Mouse (Mus musculus) hindbrain, embryonic 13.5 days (tissue): ENCODE measurements around the gene Sorl1. TPM values are rescaled to one million over a fixed set of nuclear protein-coding genes. Genes with fewer than 3 reads are reported as not detected.

ENCODE experiments used
- ATAC-seq: fragments of 200-750 bp; cut with Nextera tagmentation; 2 replicates; pipeline ENCODE4 v1.8.0; 2017; ENCODE audit warnings: moderate TSS enrichment; ENCODE audit not compliant: low FRiP score
- H3K27ac ChIP-seq: fragments of 300-500 bp; sonication (generic); 2 replicates; pipeline ENCODE4 v1.5.1; 2015; ENCODE audit warnings: inconsistent platforms, mild to moderate bottlenecking, moderate library complexity
- H3K27me3 ChIP-seq: fragments of 300-500 bp; sonication (generic); 2 replicates; pipeline ENCODE4 v1.6.1; 2015; ENCODE audit warnings: mild to moderate bottlenecking, inconsistent platforms
- H3K36me3 ChIP-seq: fragments of 300-500 bp; sonication (generic); 2 replicates; pipeline ENCODE4 v1.6.1; 2015; ENCODE audit warnings: mild to moderate bottlenecking, inconsistent platforms
- H3K4me1 ChIP-seq: fragments of 300-500 bp; sonication (generic); replicated peaks from 2 replicates; pipeline ENCODE4 v1.6.1; 2015; ENCODE audit warnings: inconsistent platforms
- H3K4me2 ChIP-seq: fragments of 300-500 bp; sonication (generic); 2 replicates; pipeline ENCODE4 v1.6.1; 2015; ENCODE audit warnings: inconsistent platforms, mild to moderate bottlenecking, moderate library complexity
- H3K4me3 ChIP-seq: fragments of 300-500 bp; sonication (generic); 2 replicates; pipeline ENCODE4 v1.5.1; 2015; ENCODE audit warnings: mild to moderate bottlenecking, inconsistent platforms
- H3K9ac ChIP-seq: fragments of 300-500 bp; sonication (generic); 2 replicates; pipeline ENCODE4 v1.6.1; 2015; ENCODE audit warnings: mild to moderate bottlenecking, inconsistent platforms
- H3K9me3 ChIP-seq: fragments of 300-500 bp; sonication (generic); 2 replicates; pipeline ENCODE4 v1.6.1; 2016; ENCODE audit warnings: inconsistent platforms
- WGBS: fragments of 180-500 bp; shearing (Covaris S2); methylation state at CpG from one replicate; pipeline ENCODE4 v1.1.7; 2015; 5-methylcytosine and 5-hydroxymethylcytosine counted together
- polyA plus RNA-seq: library from polyadenylated mRNA; unstranded; fragments of >200 nt; fragmentation: Nextera tagmentation; extraction: Ambion mirVana; gene quantifications from 2 replicates; pipeline ENCODE4 v1.2.1, GENCODE M21; 2015

The Sorl1 gene
- polyA plus RNA-seq, 1 experiment from 2014 or later: 12.8 TPM

DNA sequence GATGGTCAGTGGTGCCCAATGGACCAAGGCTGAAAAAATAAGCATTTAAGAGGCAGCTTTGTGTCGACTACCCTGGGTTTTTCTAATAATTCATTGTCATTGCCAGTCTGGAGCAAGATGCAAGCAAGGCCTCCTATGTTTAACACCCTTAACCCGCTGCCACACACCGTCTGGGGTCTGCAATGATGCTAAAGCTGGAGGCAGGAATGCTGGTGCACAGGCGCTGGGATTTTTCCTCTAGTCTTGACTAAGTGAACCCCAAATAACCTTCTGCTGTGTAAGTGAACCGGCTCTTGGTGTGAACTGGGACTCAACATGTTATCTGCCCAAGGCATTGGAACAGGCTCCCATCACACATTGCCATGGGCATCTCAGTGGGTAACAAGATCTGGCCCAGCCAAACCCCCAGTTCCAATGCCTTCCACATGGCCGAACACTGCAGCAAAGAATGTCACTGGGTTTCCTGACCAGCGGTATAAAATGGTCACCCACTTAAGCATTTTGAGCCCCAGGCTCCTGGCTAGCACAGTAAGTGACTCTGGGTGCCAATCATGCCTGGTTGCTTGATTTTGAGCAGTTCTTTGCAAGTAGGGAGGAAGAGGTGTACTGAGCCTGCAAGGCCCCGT, 186.6 kb downstream of the Sorl1 start:
- Histone ChIP-seq H3K4me1 (peaks cover 54% of the 10 kb centered on the region), H3K9ac (0 out of 2 replicates have a peak overlapping the region, but pooled peaks have one; percentile 53), H3K27ac (peak overlapping the region; percentile 90), H3K4me2 (no peak overlapping the region), H3K27me3 (no peaks in the 10 kb centered on the region), H3K4me3 (no peak overlapping the region), H3K36me3 (no peaks in the 10 kb centered on the region), H3K9me3 (no peaks in the 10 kb centered on the region)
- no peak for ATAC-seq
- 52% methylated on average over 8 of the region's 8 CpGs for WGBS

DNA sequence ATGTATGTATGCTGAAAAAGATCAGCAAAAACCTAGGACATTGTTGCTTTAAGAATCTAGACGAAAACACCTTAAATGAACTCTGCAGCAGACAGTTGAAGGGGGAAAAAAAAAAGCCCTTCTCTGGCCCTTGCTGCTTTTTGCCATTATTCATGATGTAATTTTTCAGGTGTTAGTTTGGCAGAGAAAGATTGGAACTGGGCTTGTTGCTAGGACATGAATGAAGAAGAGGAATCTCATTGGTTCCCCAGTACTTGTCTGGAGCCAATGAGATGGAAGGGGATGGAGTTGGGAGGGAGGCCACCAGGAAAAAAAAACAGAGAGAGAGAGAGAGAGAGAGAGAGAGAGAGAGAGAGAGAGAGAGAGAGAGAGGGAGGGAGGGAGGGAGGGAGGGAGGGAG, 187.5 kb downstream of the Sorl1 start:
- H3K9ac ChIP-seq: no peak overlapping the region
- H3K27me3 ChIP-seq: no peaks in the 10 kb centered on the region
- no peak overlapping the region for H3K4me2 ChIP-seq
- H3K27ac ChIP-seq: peak overlapping the region; percentile 99; the same call in 1 of the 2 replicates
- no peaks in the 10 kb centered on the region for H3K9me3 ChIP-seq
- no peak overlapping the region for H3K4me3 ChIP-seq
- H3K36me3 ChIP-seq: no peaks in the 10 kb centered on the region
- ATAC-seq: no peak
- peaks cover 54% of the 10 kb centered on the region for H3K4me1 ChIP-seq
- 39% methylated on average over 1 of the region's 1 CpGs for WGBS

DNA sequence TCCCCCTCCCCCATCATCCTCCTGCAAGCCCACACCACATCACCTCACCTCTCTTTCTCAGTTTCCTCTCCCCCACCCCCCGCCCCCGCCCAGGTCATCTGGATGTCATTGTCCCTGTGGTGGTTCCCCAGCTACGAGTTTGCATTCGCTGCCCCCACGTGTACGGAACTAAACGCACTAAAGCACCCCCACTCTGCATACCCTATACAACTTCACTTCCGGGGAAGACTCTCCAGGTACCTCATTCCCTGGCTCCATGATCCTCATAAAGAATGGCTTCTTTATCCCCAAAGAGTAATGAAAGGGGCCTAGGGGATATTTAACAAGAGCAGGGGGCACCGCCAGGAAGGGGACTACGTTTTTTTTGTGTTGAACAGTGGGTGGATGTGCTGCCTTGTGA, 188.1 kb downstream of the Sorl1 start:
- under 1% methylated on average over 10 of the region's 10 CpGs for WGBS
- H3K36me3 ChIP-seq: no peaks in the 10 kb centered on the region
- H3K27me3 ChIP-seq: no peaks in the 10 kb centered on the region
- H3K4me3 ChIP-seq: peak overlapping the region; percentile 36
- peaks cover 54% of the 10 kb centered on the region for H3K4me1 ChIP-seq
- ATAC-seq: peak; percentile 68
- peak overlapping the region; percentile 80 for H3K9ac ChIP-seq
- peak overlapping the region; percentile 74 for H3K4me2 ChIP-seq
- no peaks in the 10 kb centered on the region for H3K9me3 ChIP-seq
- peak overlapping the region; percentile 99 for H3K27ac ChIP-seq

DNA sequence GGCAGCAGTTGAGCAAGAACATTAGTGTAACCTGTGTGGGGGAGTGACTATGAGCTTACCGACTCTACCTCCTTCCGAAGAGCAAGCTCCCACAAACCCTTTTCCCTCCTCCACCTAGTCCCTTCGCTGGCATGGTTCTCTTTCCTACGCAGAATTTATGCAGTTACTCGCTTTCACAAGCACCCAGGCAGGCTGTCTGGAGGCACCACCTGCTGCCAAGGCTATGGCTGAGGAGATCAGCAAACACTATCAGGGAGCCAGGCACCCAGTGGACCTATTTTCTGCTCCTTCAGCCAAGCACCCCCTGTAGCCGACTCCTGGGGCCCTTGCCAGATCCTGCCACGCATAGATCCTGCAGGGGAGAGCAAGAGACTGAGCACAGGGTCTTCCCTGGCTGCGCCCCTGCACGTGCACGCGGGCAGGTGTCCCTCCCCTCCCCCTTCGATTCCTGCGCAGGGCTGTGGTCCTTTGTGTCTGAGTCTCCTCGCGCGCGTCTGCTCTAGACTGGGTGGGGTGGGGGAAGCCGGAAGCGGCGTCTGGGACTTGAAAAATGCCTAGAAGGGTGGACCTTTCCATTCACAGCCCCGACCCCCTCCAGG, 188.6 kb downstream of the Sorl1 start:
- Histone ChIP-seq H3K27me3 (no peaks in the 10 kb centered on the region), H3K36me3 (no peaks in the 10 kb centered on the region), H3K4me1 (peaks cover 54% of the 10 kb centered on the region), H3K27ac (peak overlapping the region; percentile 99), H3K4me3 (peak overlapping the region; percentile 36), H3K9me3 (no peaks in the 10 kb centered on the region), H3K9ac (peak overlapping the region; percentile 80), H3K4me2 (peak overlapping the region; percentile 74)
- WGBS: 1% methylated on average over 21 of the region's 21 CpGs
- peak; percentile 89 for ATAC-seq

DNA sequence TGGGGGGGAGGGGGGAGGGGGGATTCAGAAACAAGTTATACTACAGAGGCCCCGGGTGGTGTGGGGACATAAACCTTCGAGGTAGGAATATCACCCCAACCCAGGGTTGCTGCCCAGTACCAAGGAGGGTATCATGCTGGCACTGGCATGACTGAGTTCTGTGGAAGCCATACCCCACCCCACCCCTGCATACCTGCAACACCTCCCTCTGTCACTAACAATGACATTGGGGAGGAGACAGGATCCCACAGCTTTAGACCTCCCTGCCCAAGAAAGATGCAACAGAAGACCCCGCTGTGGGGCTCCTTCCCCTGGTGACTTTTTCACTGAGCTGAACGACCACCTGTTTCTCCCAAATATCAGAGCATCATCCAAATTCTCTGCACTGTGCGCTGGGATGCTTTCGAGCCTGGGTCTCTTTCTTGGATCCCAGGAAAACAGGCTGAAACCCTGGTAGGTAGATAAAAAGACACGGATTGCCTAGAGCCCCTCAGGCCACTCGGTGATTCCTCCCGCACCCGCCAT, 189.2 kb downstream of the Sorl1 start:
- 16% methylated on average over 10 of the region's 10 CpGs for WGBS
- H3K9me3 ChIP-seq: no peaks in the 10 kb centered on the region
- peak; percentile 9; the same call in 1 of the 2 replicates for ATAC-seq
- H3K36me3 ChIP-seq: no peaks in the 10 kb centered on the region
- H3K27me3 ChIP-seq: no peaks in the 10 kb centered on the region
- peak overlapping the region; percentile 74 for H3K4me2 ChIP-seq
- H3K4me1 ChIP-seq: peaks cover 50% of the 10 kb centered on the region
- peak overlapping the region; percentile 36 for H3K4me3 ChIP-seq
- peak overlapping the region; percentile 99 for H3K27ac ChIP-seq
- H3K9ac ChIP-seq: peak overlapping the region; percentile 80

DNA sequence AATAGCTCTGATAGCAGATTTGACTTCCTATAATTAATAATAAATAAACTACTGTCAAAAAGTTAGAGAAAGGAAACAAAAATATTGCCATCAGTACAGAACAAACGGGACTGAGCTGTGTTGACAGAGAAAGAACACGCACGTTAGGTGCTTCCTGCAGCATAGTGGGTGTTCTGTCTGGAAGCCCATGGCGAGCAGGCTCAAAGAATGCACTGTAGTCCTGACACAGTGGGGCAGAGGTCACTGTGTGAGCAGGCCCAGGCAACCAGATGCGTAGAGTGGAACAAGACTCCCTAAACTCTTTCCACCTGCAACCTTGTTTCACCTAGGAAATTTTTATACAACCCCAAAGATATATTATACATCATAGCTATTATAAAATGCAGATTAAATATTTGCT, 194.1 kb downstream of the Sorl1 start:
- 59% methylated on average over 5 of the region's 5 CpGs for WGBS
- Histone ChIP-seq H3K4me2 (no peak overlapping the region), H3K36me3 (no peaks in the 10 kb centered on the region), H3K27me3 (no peaks in the 10 kb centered on the region), H3K4me3 (no peak overlapping the region), H3K9ac (no peak overlapping the region), H3K4me1 (peaks cover 11% of the 10 kb centered on the region), H3K9me3 (no peaks in the 10 kb centered on the region), H3K27ac (no peak overlapping the region)
- ATAC-seq: no peak

DNA sequence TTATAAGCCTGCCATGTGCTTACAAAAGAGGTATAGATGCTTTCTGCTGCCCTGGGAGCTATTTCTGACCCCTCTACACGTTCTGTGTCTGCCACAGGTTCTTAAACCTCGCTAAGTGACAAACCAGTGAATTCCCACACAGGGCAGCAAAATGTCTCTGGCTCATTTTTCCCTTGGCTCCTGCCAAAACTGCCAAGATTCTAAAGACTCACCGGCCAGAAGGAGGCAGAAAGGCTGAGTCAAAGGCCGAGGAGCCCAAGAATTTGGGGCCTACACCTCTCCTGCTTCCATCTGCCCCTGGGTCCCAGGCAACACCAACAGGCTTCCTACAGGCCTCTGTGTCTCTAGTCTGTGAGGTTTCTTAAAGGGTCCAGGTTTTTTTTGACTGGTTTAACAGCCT, 198.4 kb downstream of the Sorl1 start:
- Histone ChIP-seq H3K4me3 (no peak overlapping the region), H3K9me3 (no peaks in the 10 kb centered on the region), H3K36me3 (no peaks in the 10 kb centered on the region), H3K27me3 (no peaks in the 10 kb centered on the region), H3K9ac (no peak overlapping the region), H3K4me1 (no peaks in the 10 kb centered on the region), H3K27ac (no peak overlapping the region), H3K4me2 (no peak overlapping the region)
- WGBS: 73% methylated on average over 4 of the region's 4 CpGs
- no peak for ATAC-seq

DNA sequence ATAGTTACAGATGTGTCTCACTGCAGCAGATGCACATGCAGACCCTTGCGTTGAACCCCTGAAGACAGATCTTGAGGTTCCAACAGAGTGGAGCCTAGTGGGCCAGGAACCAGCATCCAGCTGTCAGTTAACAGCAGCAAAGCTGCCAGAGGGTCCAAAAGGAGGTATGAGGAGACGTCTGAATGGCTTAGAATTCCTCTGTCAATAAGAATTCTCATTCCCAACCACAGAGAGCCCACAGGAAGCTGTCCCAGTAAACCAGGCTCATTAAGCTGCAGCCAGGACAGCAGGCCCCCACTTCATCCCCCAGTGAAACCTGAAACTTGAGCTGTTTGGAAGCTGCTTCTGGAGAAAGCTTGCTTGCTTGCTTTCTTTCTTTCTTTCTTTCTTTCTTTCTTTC, 200.0 kb downstream of the Sorl1 start:
- ATAC-seq: no peak

DNA sequence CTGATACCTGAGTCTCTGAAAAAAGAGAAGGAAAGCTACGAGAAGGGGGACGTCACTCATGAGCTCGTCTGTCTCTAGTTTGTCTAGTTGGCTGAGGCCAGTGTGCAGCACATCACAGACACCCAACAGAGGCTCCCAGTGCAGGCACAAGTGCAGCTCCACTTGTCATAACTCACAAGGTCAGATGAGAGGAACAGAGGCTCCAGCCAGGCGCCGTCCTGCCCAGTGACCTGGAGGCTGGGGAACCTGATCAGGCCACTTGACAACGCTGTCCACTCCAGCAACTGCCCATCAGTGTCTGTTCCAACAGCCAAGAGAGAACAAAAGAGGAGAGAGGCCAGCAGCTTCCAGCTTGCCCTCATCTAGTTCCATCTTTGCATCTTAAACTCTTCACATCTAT, 201.7 kb downstream of the Sorl1 start:
- peaks cover 19% of the 10 kb centered on the region for H3K4me1 ChIP-seq
- no peak overlapping the region for H3K4me2 ChIP-seq
- H3K4me3 ChIP-seq: no peak overlapping the region
- WGBS: 81% methylated on average over 6 of the region's 6 CpGs
- H3K27ac ChIP-seq: no peak overlapping the region
- H3K36me3 ChIP-seq: no peaks in the 10 kb centered on the region
- H3K27me3 ChIP-seq: no peaks in the 10 kb centered on the region
- H3K9me3 ChIP-seq: no peaks in the 10 kb centered on the region
- H3K9ac ChIP-seq: no peak overlapping the region
- no peak for ATAC-seq

More for the DNA sequence above, 200.0 kb downstream of the Sorl1 start:
- 46% methylated on average over 2 of the region's 2 CpGs for WGBS
- H3K9me3 ChIP-seq: no peaks in the 10 kb centered on the region
- H3K9ac ChIP-seq: no peak overlapping the region
- no peak overlapping the region for H3K4me3 ChIP-seq
- H3K36me3 ChIP-seq: no peaks in the 10 kb centered on the region
- no peaks in the 10 kb centered on the region for H3K27me3 ChIP-seq
- peaks cover 9% of the 10 kb centered on the region for H3K4me1 ChIP-seq
- no peak overlapping the region for H3K4me2 ChIP-seq
- H3K27ac ChIP-seq: peak overlapping the region; percentile 52; the same call in 1 of the 2 replicates

DNA sequence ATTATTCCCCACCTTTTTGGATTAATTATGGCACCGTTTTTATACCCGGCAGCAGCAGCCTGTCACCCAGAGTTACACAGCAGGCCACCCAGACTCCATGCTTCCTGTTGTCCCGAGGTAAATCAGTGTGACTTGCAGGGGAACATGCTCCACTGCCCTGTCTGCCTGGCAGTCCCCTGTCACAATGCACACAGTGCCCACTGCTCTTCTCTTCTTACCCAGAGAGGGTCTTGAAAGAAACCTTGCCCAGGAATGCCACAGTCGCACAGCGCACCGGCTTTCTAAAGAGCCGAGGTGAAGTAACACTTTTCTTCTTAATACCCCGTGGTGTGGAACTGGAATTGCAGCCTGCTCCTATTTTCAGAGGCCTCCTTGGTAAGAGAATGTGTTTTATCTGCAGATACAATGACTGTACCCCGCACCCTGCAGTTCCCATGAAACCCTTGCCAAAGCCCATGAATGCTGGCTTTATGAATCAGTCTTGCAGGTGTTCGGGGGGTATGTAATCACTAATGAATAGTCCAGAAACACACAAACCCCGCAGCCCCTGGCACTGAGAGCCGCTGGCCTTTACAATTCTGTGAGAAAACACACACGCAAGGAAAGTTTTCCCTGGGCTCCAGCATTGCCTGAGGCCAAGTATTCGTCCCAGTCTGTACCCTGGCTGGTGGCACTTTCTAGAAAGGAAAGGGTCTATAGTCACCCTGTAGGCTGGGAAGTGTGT, 205.3 kb downstream of the Sorl1 start:
- H3K4me2 ChIP-seq: no peak overlapping the region; the same call in 1 of the 2 replicates
- H3K27me3 ChIP-seq: no peaks in the 10 kb centered on the region
- 31% methylated on average over 14 of the region's 14 CpGs for WGBS
- peak overlapping the region; percentile 85 for H3K27ac ChIP-seq
- H3K36me3 ChIP-seq: no peaks in the 10 kb centered on the region
- 0 out of 2 replicates have a peak overlapping the region, but pooled peaks have one; percentile 15 for H3K9ac ChIP-seq
- peak; percentile 82 for ATAC-seq
- H3K9me3 ChIP-seq: no peaks in the 10 kb centered on the region
- H3K4me3 ChIP-seq: no peak overlapping the region
- H3K4me1 ChIP-seq: peaks cover 31% of the 10 kb centered on the region

DNA sequence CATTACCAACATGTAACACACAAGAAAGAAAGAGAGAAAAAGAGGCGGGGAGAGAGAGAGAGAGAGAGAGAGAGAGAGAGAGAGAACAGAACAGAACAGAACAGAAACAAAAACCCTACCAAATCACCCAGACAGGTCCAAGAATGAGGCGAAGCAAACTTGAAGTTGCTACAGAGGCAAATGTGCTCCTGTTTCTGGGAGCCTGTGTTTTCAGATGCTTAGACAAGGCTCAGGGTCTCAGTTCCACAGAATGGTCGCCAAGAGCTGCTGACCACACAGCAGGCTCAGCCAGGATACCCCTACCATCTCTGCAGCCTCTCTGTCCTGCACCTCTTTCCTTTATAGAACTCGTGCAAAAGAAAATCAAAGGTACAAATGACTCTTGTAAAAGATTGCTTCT, 205.9 kb downstream of the Sorl1 start:
- no peaks in the 10 kb centered on the region for H3K9me3 ChIP-seq
- peaks cover 31% of the 10 kb centered on the region for H3K4me1 ChIP-seq
- peak overlapping the region; percentile 1; the same call in 1 of the 2 replicates for H3K4me2 ChIP-seq
- H3K36me3 ChIP-seq: no peaks in the 10 kb centered on the region
- H3K27ac ChIP-seq: peak overlapping the region; percentile 85
- ATAC-seq: no peak
- no peaks in the 10 kb centered on the region for H3K27me3 ChIP-seq
- H3K9ac ChIP-seq: no peak overlapping the region; the same call in 1 of the 2 replicates
- WGBS: 55% methylated on average over 4 of the region's 4 CpGs
- no peak overlapping the region for H3K4me3 ChIP-seq

DNA sequence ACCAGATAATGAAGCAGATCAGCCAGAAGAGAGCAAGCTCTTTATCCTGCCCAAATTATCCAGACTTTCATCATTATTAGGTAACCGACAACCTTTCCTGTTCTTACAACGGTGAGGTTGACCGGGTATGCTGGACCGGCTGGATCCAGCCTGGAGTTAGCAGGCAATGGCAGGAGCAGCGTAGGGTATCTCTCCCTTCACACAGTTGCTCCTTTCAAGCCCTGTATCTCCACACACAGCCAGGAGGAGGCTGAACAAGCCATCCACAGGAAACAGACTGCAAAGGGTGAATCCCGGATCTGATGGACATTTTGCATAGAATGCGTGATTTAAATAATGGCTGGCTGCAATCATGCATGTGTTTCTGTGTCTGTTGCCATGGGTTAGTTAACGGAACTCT, 208.5 kb downstream of the Sorl1 start:
- WGBS: 61% methylated on average over 8 of the region's 8 CpGs
- H3K27ac ChIP-seq: peak overlapping the region; percentile 70
- peaks cover 34% of the 10 kb centered on the region for H3K4me1 ChIP-seq
- H3K9me3 ChIP-seq: no peaks in the 10 kb centered on the region
- H3K4me3 ChIP-seq: no peak overlapping the region
- no peaks in the 10 kb centered on the region for H3K27me3 ChIP-seq
- H3K4me2 ChIP-seq: no peak overlapping the region
- H3K36me3 ChIP-seq: no peaks in the 10 kb centered on the region
- ATAC-seq: no peak
- no peak overlapping the region for H3K9ac ChIP-seq
